Mouse (Mus musculus) MEL (cell line): Measurements from ENCODE around the gene Sept9. TPM values are rescaled to one million over a fixed set of nuclear protein-coding genes. Genes with fewer than 3 reads are reported as not detected.

Source experiments
- DNase-seq: peaks from one replicate; pipeline ENCODE4 v3.0.0; 2011; ENCODE audit warnings: low read depth, low spot score
- H3K27ac ChIP-seq: 2 replicates; pipeline ENCODE4 v1.5.1; 2012; ENCODE audit warnings: low read depth, mild to moderate bottlenecking, control low read depth, low read length, moderate library complexity; ENCODE audit not compliant: control insufficient read depth
- H3K27me3 ChIP-seq, 2 experiments: fragments of 150-350 bp in 1 of 2; sonication (generic) in 1 of 2; 2 replicates each; pipeline ENCODE4 v1.6.1; 2012; ENCODE audit warnings: low read length in 2 of 2, mild to moderate bottlenecking in 2 of 2, improper control_type of control experiment in 1 of 2, moderate library complexity in 1 of 2; ENCODE audit not compliant: insufficient read depth in 2 of 2, control insufficient read depth in 1 of 2
- H3K36me3 ChIP-seq, 2 experiments: 2 replicates each; pipeline ENCODE4 v1.6.1; 2012 to 2014; ENCODE audit warnings: low read length in 2 of 2, improper control_type of control experiment in 1 of 2, inconsistent platforms in 1 of 2, mild to moderate bottlenecking in 1 of 2; ENCODE audit not compliant: insufficient read depth in 2 of 2, control insufficient read depth in 1 of 2
- H3K4me1 ChIP-seq, 2 experiments: fragments of 150-350 bp in 1 of 2; sonication (generic) in 1 of 2; 2 replicates each; pipeline ENCODE4 v1.6.1; 2012; ENCODE audit warnings: low read length in 2 of 2, improper control_type of control experiment in 1 of 2, mild to moderate bottlenecking in 1 of 2; ENCODE audit not compliant: insufficient read depth in 2 of 2, control insufficient read depth in 1 of 2
- H3K4me3 ChIP-seq, 2 experiments: fragments of 150-350 bp in 1 of 2; sonication (generic) in 1 of 2; 2 replicates each; pipeline ENCODE4 v1.5.1; 2012; ENCODE audit warnings: low read depth in 2 of 2, low read length in 2 of 2, mild to moderate bottlenecking in 2 of 2, moderate library complexity in 2 of 2, control low read depth in 1 of 2, improper control_type of control experiment in 1 of 2; ENCODE audit not compliant: control insufficient read depth in 1 of 2, insufficient read depth in 1 of 2
- H3K79me2 ChIP-seq: 2 replicates; pipeline ENCODE4 v1.6.1; 2012; ENCODE audit warnings: mild to moderate bottlenecking, low read length, moderate library complexity; ENCODE audit not compliant: control insufficient read depth, poor library complexity, insufficient read depth
- H3K9ac ChIP-seq: 2 replicates; pipeline ENCODE4 v1.6.1; 2012; ENCODE audit warnings: low read depth, mild to moderate bottlenecking, control low read depth, low read length, moderate library complexity; ENCODE audit not compliant: control insufficient read depth, poor library complexity, severe bottlenecking
- H3K9me3 ChIP-seq: fragments of 150-350 bp; sonication (generic); replicated peaks from 2 replicates; pipeline ENCODE4 v1.6.1; 2012; ENCODE audit warnings: mild to moderate bottlenecking, low read length, improper control_type of control experiment, moderate library complexity; ENCODE audit not compliant: insufficient read depth
- BHLHE40 ChIP-seq: IDR thresholded peaks from 2 replicates; pipeline ENCODE4 v1.6.1; 2012; ENCODE audit warnings: low read depth, mild to moderate bottlenecking, inconsistent platforms, low read length, improper control_type of control experiment, borderline replicate concordance
- CHD1 ChIP-seq: IDR thresholded peaks from 2 replicates; pipeline ENCODE4 v1.6.1; 2012; ENCODE audit warnings: low read depth, mild to moderate bottlenecking, inconsistent platforms, low read length, improper control_type of control experiment
- CTCF ChIP-seq, 3 experiments: IDR thresholded peaks in 2 of 3; conservative IDR thresholded peaks in 1 of 3; 2 replicates each; pipeline ENCODE4 v1.5.1; 2011 to 2012; ENCODE audit warnings: low read length in 3 of 3, low read depth in 2 of 3, mild to moderate bottlenecking in 2 of 3, improper control_type of control experiment in 1 of 3, inconsistent platforms in 1 of 3, mixed read lengths in 1 of 3, moderate library complexity in 1 of 3; ENCODE audit not compliant: control insufficient read depth in 1 of 3, insufficient read depth in 1 of 3, poor library complexity in 1 of 3, severe bottlenecking in 1 of 3
- E2F4 ChIP-seq: IDR thresholded peaks from 2 replicates; pipeline ENCODE4 v1.6.1; 2011; ENCODE audit warnings: low read depth, low read length, improper control_type of control experiment, borderline replicate concordance
- ELF1 ChIP-seq: IDR thresholded peaks from 2 replicates; pipeline ENCODE4 v1.6.1; 2014; ENCODE audit warnings: low read depth, mild to moderate bottlenecking, inconsistent platforms, low read length, improper control_type of control experiment, moderate library complexity
- EP300 ChIP-seq, 2 experiments: IDR thresholded peaks; 2 replicates each; pipeline ENCODE4 v1.6.1; 2011; ENCODE audit warnings: improper control_type of control experiment in 2 of 2, low read length in 2 of 2, low read depth in 1 of 2, mild to moderate bottlenecking in 1 of 2
- GABPA ChIP-seq: IDR thresholded peaks from 2 replicates; pipeline ENCODE4 v1.6.1; 2012; ENCODE audit warnings: low read depth, mild to moderate bottlenecking, inconsistent platforms, low read length, improper control_type of control experiment, moderate library complexity
- GATA1 ChIP-seq: IDR thresholded peaks from 2 replicates; pipeline ENCODE4 v1.6.1; 2011; ENCODE audit warnings: low read depth, low read length, improper control_type of control experiment
- HCFC1 ChIP-seq: IDR thresholded peaks from 2 replicates; pipeline ENCODE4 v1.6.1; 2012; ENCODE audit warnings: low read depth, mild to moderate bottlenecking, inconsistent platforms, low read length, improper control_type of control experiment, moderate library complexity
- MAX ChIP-seq: IDR thresholded peaks from 2 replicates; pipeline ENCODE4 v1.6.1; 2011; ENCODE audit warnings: low read length, improper control_type of control experiment
- MXI1 ChIP-seq: IDR thresholded peaks from 2 replicates; pipeline ENCODE4 v1.6.1; 2011; ENCODE audit warnings: mild to moderate bottlenecking, low read depth, low read length, improper control_type of control experiment
- MYB ChIP-seq: IDR thresholded peaks from 2 replicates; pipeline ENCODE4 v1.6.1; 2011; ENCODE audit warnings: mild to moderate bottlenecking, low read depth, low read length, improper control_type of control experiment
- MYC ChIP-seq: IDR thresholded peaks from 2 replicates; pipeline ENCODE4 v1.6.1; 2011; ENCODE audit warnings: low read depth, mild to moderate bottlenecking, low read length, improper control_type of control experiment, moderate library complexity
- NELFE ChIP-seq: IDR thresholded peaks from 2 replicates; pipeline ENCODE4 v1.6.1; 2011; ENCODE audit warnings: low read depth, low read length, improper control_type of control experiment
- SIN3A ChIP-seq: IDR thresholded peaks from 2 replicates; pipeline ENCODE4 v1.6.1; 2012; ENCODE audit warnings: low read length, improper control_type of control experiment, inconsistent platforms
- TAL1 ChIP-seq: IDR thresholded peaks from 2 replicates; pipeline ENCODE4 v1.6.1; 2012; ENCODE audit warnings: mild to moderate bottlenecking, inconsistent platforms, low read length, moderate library complexity, mixed read lengths
- TBP ChIP-seq: IDR thresholded peaks from 2 replicates; pipeline ENCODE4 v1.8.0; 2011; ENCODE audit warnings: low read depth, low read length, improper control_type of control experiment
- TCF12 ChIP-seq: IDR thresholded peaks from 2 replicates; pipeline ENCODE4 v1.6.1; 2014; ENCODE audit warnings: low read depth, mild to moderate bottlenecking, inconsistent platforms, low read length, improper control_type of control experiment, moderate library complexity
- UBTF ChIP-seq: IDR thresholded peaks from 2 replicates; pipeline ENCODE4 v1.6.1; 2012; ENCODE audit warnings: low read depth, mild to moderate bottlenecking, inconsistent platforms, low read length, improper control_type of control experiment, moderate library complexity, borderline replicate concordance; ENCODE audit not compliant: insufficient read depth
- USF1 ChIP-seq: IDR thresholded peaks from 2 replicates; pipeline ENCODE4 v1.6.1; 2014; ENCODE audit warnings: low read depth, mild to moderate bottlenecking, inconsistent platforms, low read length, improper control_type of control experiment, moderate library complexity
- ZC3H11A ChIP-seq: IDR thresholded peaks from 2 replicates; pipeline ENCODE4 v1.6.1; 2012; ENCODE audit warnings: low read depth, mild to moderate bottlenecking, inconsistent platforms, low read length, improper control_type of control experiment
- polyA plus RNA-seq, 2 experiments: library from polyadenylated mRNA; stranded (reverse) in 1 of 2; unstranded in 1 of 2; fragments of >175 nt in 1 of 2; fragments of >200 nt in 1 of 2; gene quantifications; 2 replicates each; pipeline versions ENCODE4 v1.2.1 to v1.2.4; 2012; ENCODE audit warnings: low replicate concordance in 2 of 2, low read depth in 1 of 2; ENCODE audit not compliant: insufficient read length in 2 of 2, insufficient read depth in 1 of 2, missing spikeins in 1 of 2
- total RNA-seq: library from RNA; depleted of rRNA; stranded (reverse); fragments of 300-350 nt; gene quantifications from 2 replicates; pipeline ENCODE4 v1.2.3, GENCODE M21; 2012

The Sept9 gene
- total and polyA plus RNA-seq, 3 experiments: 49.7 to 196 (median 163) TPM

- Histone ChIP-seq H3K4me3 (no peak overlapping the region), H3K9ac (no peak overlapping the region), H3K27me3 (no peaks in the 10 kb centered on the region), H3K27ac (no peak overlapping the region), H3K4me1 (peaks cover 2 to 6% of the 10 kb centered on the region in 2 experiments; a peak in 3 of 4 replicates), H3K79me2 (peaks cover 2% of the 10 kb centered on the region; the same call in 1 of the 2 replicates), H3K36me3 (peaks cover 4 to 5% of the 10 kb centered on the region in 2 experiments), H3K9me3 (no peaks in the 10 kb centered on the region)
- no peak for DNase-seq
- TF ChIP-seq MYB (no peak), EP300 (IDR thresholded peaks at IDR 0.05; ENCODE audit: low read depth in 1 of 2, low read length in 2 of 2) (no peak), MYC (no peak)
Measured at GRCm38 (mm10) chr11:117348429-117349103, 149.1 kb downstream of the Sept9 start.

DNA sequence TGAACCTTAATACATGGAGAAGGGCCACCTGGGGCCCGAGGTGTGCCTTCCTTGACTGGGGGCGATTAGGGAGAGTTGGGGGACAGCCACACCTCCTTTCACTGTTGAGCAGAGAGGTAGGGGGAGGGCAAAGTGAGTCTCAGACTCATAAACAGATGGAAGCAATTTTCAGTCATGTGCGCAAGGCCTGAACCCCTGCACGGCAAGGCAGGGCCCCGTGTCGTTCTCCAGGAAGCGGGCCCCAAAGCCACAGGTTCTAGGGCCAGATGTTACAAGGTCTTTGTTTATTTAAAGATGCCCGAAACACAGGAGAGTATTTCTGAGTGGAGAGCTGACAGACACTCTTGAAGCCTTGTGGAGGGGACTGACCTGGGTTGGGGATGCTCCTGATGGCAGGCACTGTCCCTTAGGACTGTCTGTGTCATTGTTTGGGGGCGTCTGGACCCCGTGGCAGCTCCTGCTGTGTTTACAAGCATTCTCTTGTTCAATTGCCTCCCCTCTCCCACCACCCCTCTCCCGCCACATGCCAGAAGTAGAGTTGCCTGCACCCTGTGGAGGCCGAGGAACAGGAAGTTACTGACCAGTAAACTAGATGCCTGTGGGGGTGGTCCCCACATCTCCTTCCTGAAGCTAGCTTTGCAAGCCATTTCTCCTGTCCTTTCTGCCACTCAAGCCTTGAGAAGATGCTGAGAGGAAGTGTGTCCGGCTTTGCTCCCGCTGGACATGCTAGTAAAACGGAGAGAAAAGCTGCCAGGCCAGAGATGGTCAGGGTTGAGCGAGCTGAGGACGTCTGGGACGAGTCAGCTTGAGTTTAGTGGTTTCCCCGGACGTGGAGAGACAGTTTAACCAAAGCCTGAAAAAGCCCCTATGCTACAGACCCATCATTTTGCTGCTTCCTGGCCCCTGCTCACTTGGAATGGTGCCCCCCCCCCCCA is 150.2 kb downstream of the Sept9 start:
- DNase-seq: no peak
- no peak overlapping the region for H3K27ac ChIP-seq
- peaks cover 2% of the 10 kb centered on the region; the same call in 1 of the 2 replicates for H3K79me2 ChIP-seq
- no peak overlapping the region for H3K4me3 ChIP-seq
- H3K9ac ChIP-seq: no peak overlapping the region
- H3K36me3 ChIP-seq: peaks cover 3 to 5% of the 10 kb centered on the region in 2 experiments
- no peaks in the 10 kb centered on the region for H3K27me3 ChIP-seq
- TF ChIP-seq MYB (no peak), BHLHE40 (no peak), MXI1 (no peak), GABPA (no peak), TAL1 (no peak), CHD1 (no peak)
- H3K4me1 ChIP-seq: peaks cover 0 to under 1% of the 10 kb centered on the region in 2 experiments; a peak in 1 of 4 replicates
- H3K9me3 ChIP-seq: no peaks in the 10 kb centered on the region

DNA sequence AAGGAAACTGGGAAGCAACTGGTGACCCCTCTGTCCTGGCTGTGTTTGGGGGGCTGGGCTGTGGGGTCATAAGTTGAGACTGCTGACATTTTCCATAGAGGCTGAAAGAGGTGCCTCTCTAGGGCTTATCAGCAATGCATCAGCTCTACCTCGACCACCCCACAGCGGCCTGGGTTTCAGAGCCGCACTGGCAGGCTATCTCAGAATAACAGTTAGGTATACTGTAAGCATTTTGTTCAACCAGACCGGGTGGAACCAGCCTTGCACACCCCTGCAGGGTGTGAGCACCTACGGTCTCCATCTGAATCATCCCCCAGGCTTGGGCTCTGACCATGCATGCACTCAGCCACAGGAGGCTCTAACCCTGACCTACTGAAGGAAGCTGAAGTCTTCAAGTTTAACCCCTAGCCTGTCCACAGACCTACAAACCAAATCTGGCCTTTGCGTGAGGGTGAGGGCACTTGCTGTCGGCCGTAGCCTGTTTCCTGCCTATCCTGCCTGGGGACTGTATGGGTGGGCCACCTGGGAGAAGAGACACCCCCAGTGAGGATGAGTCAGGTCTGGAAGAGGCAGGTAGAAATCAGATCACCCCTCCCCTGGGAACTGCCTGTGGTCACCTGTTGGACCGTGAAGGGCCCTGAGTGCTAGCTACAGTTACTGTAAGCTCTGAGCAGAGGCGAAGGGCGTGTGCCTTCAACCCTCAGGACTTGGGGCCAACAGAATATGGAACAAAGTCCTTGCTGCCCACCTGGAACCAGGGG is 151.2 kb downstream of the Sept9 start:
- no peak for DNase-seq
- no peak overlapping the region for H3K9ac ChIP-seq
- H3K4me1 ChIP-seq: no peaks in the 10 kb centered on the region
- no peak overlapping the region for H3K27ac ChIP-seq
- no peaks in the 10 kb centered on the region; the same call in 1 of the 2 replicates for H3K79me2 ChIP-seq
- H3K4me3 ChIP-seq: no peak overlapping the region
- H3K36me3 ChIP-seq: peaks cover 0 to 5% of the 10 kb centered on the region in 2 experiments; a peak in 2 of 4 replicates
- H3K27me3 ChIP-seq: no peaks in the 10 kb centered on the region
- no peaks in the 10 kb centered on the region for H3K9me3 ChIP-seq
- TF ChIP-seq CTCF (IDR thresholded peaks at IDR 0.05 in 2 of 3, conservative IDR thresholded peaks at IDR 0.05 in 1 of 3; ENCODE audit: control insufficient read depth in 1 of 3, insufficient read depth in 1 of 3, low read depth in 2 of 3, low read length in 3 of 3, poor library complexity in 1 of 3, severe bottlenecking in 1 of 3): no peak
- no peak for TF ChIP-seq MYC
- TF ChIP-seq SIN3A: no peak
- TF ChIP-seq NELFE: no peak
- no peak for TF ChIP-seq MXI1
- no peak for TF ChIP-seq GATA1
- TF ChIP-seq TAL1: no peak
- no peak for TF ChIP-seq ZC3H11A
- TF ChIP-seq ELF1: no peak
- no peak for TF ChIP-seq MAX
- TF ChIP-seq TCF12: no peak
- TF ChIP-seq HCFC1: no peak
- no peak for TF ChIP-seq UBTF
- TF ChIP-seq E2F4: no peak
- no peak for TF ChIP-seq USF1
- no peak for TF ChIP-seq TBP
